Comparison of ENCODE assay signal across 1 mouse cellular context in the genomic region with DNA sequence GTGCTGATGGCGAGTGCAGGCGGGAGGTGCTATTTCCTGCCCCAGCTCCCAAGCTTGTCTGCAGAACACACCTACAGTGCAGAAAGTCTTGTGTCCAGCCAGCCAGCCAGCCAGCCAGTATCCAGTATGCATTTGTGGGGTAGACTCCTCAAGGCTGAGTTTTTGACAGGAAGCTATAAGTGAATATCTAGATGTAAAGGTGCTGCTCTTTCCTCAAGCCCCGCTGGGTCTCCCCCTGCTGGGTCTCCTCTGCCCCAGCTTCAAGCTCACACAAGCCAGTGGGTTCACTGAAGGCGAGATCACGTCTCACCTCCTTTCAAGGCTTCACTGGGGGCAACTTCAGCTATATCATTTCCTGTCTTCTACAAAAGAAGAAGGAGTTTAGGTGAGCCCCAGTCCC.
TF ChIP-seq lines count a peak whose summit lies in the region.

No protein-coding gene starts in this region.

TF ChIP-seq in MEL, 35 proteins besides CTCF, POLR2A, EP300 and RAD21:
- TF ChIP-seq GATA1 (IDR thresholded peaks at IDR 0.05; ENCODE audit: low read depth, low read length): no peak
- TF ChIP-seq ZMIZ1 (IDR thresholded peaks at IDR 0.05; ENCODE audit: low read depth, low read length): no peak
- TF ChIP-seq BHLHE40 (IDR thresholded peaks at IDR 0.05; ENCODE audit: borderline replicate concordance, low read depth, low read length): no peak
- TF ChIP-seq USF1 (IDR thresholded peaks at IDR 0.05; ENCODE audit: low read depth, low read length): no peak
- TF ChIP-seq HCFC1 (IDR thresholded peaks at IDR 0.05; ENCODE audit: low read depth, low read length): no peak
- TF ChIP-seq ELF1 (IDR thresholded peaks at IDR 0.05; ENCODE audit: low read depth, low read length): no peak
- no peak for TF ChIP-seq TBP (IDR thresholded peaks at IDR 0.05; ENCODE audit: low read depth, low read length)
- no peak for TF ChIP-seq USF2 (IDR thresholded peaks at IDR 0.05; ENCODE audit: borderline replicate concordance in 1 of 2, insufficient read depth in 1 of 2, low read depth in 1 of 2, low read length in 2 of 2)
